Mouse (Mus musculus): ENCODE results near the gene Calhm2. TPM values are rescaled to one million over a fixed set of nuclear protein-coding genes. Genes with fewer than 3 reads are reported as not detected.

Gene Calhm2
- total RNA-seq (2021), result 5.5 TPM in 2 replicates
- long read RNA-seq, transcript Calhm2-201 (3 exons, 2,458 nt), result major isoform, 6 of 6 reads
- long read RNA-seq, partial matches to known transcripts, result 0 of 6 reads
- long read RNA-seq, other reads (novel, unspliced or antisense), result 0 of 6 reads

DNA sequence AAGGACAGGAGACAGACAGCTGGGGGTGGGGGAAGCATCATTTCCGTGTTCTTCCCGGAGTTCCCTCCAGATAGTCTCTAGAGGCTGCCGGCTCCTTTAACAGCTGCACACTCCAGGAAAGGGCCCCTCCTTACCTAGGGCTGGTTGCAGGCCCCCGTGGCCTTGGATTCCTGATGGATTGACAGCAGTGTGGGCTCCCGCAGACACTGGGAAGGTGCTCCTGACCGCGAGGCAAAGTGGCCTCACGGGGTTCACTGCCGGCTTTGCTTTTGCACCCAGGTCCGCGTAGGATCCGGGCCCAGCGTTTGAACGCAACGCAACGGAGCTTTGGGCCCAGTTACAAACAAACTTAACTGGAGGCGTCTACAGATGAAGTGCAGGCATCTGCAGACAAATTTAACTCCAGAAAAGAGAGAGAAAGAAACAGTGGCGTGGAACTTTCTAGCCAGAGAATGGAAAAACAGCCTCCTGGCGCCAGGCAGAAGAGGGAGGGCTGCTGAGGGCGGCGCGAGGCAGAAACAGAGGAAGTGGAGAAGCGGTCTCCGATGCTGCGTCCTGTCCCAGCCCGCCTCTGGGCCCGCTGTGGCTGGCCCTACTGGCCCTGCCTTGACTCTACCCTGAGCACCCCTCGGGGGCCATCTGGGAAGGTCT lies at the start of gene Calhm2:
Calhm2 (minus strand) TSS at position 524 of the 651 bp plus-strand sequence.
- DNase-seq, result peak; percentile 52

DNA sequence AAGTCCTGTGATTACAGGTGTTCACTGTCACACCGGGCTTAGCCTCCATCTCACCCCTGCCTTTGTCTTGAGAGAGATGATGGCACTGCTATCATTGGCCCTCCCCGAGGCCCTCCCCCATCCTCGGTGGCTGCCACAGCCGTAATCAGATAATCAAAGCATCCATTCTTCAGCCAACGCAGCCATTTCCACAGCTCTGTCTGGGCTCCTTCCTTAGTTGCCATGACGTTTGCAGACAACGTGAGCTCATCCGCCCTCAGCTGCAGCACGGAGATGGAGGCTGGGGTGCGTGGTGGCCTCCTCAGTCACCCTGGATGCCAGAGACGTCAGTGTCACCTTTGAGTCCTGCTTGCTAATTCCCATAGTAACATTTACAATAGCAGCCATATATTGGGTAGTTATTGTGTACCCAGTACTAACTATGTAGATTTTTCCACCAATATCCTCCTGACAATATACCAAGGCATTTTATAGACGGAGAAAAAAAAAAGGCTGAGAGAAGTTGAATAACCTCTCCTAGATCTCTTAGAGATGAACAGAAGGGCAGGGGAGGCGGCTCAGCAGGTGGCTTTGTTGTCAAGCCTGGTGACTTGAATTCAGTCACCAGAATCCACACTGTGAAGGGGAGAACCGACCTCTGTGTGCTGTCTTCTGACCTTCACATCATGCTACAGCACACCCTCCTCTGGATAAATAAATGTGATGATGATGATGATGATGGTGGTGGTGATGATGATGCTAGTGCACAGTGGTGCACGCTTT lies 48.6 kb upstream of the Calhm2 start:
- DNase-seq, result no peak

DNA sequence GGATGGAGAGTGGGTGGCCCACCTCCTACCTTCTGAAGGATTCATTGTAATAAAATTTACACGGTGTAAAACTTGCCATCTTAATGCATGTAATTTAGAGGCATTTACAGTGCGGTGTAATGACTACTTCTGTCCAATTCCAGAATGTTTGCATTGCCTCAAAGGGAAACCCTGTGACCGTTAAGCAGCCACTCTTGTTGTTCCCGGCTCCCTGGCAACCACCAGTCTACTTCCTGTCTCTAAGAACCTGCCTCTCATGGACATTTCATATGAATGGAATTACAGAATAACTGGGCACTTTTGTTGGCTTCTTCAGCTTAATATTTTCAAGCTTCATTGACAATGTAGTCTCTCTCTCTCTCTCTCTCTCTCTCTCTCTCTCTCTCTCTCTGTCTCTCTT lies 46.6 kb upstream of the Calhm2 start:
- no peak for DNase-seq

DNA sequence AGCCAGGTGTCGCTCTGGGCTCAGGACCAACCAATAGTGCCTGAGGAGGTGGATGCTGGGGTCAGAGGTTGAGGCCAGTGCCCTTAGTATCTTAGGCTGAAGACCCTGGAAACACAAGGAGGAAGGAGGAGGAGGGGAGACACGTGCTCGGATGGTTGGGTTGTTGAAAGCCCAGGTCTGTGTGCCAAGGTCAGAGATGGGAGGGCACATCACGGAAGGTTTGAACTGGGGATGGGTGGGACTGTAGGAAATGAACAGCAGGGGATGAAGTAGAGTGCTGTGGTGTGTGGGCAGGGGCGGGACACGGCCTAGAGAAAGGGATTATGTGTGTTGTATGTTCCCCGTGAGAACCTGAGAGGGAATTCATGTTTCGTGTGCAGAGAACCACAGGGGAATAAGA lies 46.1 kb upstream of the Calhm2 start:
- DNase-seq, result no peak

DNA sequence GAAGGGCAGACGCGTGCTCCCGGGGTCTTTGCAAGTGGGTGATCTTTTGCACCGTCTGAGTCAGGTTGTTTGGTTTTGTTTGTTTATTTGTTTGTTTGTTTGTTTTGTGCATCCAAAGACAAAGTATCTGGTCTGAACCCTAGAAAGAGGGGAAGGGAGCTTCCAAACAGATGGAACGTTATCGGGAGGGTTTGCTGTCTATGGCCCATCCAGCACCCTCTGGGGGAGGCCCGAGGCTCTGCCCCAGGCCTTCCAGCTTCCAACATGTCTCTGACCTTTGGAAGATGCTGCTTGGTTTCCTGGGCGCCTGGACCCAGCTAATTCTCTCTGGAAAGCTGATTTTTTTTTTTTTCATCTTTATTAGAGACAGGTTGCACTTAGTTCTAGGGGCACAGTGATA lies 41.9 kb upstream of the Calhm2 start:
- DNase-seq, result no peak

DNA sequence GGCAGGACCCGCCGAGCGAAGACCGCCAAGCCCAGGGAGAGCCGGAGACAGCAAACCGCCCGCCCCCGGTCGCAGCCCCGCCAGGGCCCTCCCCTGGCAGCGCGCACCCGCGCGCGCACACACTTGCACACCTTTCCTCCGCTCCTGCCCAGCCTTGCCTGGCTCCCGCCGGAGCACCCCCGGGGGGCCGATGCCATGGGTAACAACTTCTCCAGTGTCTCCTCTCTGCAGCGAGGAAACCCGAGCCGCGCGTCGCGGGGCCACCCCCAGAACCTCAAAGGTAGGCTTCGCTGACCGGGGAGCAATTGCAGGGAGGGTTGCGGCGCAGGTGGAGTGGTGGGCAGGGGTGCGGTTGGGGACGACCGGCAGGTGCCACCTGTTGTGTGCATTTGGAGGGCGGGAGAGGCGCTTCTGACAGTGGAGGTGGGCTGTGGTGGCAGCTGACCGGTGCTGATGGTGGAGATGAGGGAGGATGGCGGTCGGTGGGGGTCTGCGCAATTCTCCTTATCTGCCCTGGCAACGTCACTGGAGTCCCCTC lies 41.2 kb upstream of the Calhm2 start:
- peak; percentile 45 for DNase-seq

DNA sequence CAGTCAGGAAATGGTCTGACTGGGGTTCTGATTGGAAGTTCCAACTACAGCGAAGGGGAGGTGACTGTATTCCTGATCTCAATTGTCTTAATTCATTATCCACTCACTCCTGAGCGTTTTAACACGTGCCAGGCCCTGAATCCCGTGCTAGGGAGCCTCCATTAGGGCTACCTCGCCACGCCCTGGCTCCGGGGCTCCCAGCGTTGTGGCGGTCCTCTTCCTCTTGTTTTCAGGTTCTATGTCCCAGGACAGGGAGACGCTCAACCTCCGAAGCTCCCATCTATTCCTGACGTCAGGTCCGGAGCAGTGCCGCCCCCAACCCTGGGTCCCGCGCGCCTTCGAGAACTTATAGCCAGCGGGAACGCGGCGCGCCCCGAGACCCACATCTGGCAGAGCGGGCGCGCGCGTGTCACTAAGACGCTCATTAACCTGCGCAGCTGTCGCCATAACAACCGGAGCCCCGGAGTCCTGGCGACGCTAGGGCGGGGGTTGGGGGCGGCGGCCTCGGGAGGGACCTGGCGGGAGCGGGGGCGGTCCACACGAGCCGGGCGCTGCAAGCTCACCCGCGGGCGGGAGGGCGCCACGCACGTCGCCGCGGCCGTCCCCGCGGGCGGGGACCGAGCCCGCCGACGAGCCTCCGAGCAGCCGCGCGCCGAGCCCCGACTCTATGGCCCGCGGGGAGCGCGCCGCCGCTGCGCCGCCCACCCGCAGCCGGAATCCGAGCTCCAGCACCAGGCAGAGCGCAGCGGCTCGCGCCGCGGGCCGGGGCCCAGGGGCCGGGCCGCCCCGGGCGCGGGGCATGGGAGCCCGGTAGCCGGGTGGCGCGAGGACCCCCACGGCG lies 40.6 kb upstream of the Calhm2 start, which contains the start of gene Neurl1a:
Neurl1a (plus strand) TSS at position 390 of the 841 bp plus-strand sequence.
- DNase-seq, result peak; percentile 67

DNA sequence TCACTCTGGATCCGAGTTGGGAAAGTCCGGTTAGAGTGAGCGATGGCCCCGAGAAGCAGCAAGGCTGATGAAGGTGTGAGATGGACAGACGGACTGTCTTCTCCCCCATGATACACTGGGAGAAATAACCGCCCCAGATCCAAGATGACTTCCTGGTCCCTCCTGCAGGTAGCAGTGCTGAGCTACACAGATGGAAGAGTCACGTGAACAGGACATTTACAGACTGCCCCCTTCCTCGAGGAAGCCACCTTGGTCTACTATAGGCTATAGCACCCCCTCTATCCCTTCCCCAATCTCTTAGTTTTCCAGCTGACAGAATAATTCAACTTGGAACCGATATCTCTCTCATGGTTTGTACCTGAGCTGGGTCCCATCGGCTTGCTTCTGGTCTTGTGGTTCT lies 39.9 kb upstream of the Calhm2 start:
- no peak for DNase-seq

DNA sequence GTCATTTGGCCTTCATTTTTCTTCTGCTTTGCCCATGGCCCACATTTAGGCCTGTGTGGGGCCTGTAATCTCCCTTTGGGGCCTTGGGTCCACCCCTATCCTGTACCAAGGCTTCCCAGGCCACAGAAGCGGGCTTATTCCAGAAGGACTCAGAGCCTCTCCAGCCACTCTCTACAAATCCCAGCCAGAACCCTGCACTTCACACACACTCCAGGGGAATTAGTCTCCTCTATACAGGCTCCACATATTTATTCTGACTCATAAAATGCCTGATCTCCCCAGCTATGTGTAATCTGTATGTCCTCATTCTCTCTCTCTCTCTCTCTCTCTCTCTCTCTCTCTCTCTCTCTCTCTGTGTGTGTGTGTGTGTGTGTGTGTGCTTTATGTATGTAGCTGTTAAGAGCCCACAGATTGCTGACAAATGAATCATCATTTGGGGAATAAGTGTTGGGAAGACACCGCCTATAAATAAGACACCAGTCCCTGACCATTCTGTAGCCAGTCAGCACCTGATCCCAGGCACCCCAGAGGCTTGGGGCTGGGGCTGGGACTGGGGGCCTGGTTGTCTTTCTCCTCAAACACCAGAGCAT lies 38.9 kb upstream of the Calhm2 start:
- DNase-seq, result no peak

DNA sequence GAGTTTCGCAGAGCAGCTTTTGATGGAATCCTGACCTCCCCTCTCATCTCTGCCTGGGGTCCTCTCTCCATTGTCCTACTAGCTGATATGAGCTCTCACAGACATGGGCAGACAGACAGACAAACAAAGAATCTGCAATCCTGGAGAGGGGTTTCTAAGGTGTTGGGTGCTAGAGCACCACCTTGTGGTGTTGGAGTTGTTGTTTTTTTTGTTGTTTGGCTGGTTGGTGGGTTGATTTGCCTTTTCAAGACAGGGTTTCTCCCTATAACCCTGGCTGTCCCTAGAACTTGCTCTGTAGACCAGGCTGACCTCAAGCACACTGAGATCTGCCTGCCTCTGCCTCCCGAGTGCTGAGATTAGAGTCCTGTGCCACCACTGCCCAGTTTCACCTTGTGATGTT lies 37.4 kb upstream of the Calhm2 start:
- DNase-seq, result no peak

DNA sequence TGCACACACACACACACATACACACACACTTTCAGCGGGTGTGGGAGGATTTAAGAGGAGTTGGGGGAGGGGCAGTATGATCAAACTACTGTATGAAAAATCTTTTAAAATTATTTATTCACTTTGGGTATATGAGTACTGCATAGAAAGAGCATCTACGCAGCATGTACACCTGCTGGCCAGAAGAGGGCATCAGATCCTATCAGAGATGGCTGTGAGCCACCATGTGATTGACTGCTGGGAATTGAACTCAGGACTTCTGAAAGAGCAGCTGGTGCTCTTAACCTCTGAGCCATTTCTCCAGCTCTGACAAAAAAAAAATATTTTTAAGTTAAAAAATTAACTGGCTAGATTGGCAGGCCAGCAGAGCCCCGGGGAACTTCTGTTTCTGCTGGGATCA lies 36.4 kb upstream of the Calhm2 start:
- DNase-seq, result no peak

DNA sequence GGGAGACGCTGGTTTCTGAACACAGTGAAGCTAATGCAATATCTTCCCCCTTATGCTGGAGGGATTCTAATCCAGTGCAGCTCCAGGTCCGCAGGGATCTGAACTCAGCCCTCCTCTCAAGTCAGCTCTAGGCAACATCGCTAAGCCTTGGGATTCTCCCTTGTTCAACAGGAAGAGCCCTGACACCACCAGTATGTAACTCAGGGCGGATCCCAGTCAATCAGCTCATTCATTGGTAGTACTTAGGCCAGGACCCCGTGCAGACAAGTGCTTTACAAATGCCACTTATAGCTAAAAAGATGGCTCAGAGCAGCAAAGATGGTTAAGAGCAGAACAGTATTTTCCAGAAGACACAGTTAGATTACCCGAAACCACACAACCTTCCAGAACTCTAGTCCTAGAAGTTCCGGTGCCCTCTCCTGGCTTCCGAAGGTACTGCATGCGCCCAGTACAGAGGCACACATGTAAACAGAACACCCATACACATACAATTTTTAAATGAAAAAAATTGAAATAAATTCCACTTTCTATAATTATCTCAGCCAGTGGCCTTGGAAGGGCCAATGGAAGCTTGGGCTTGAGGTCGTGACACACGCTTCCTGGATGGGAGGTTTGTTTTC lies 30.8 kb upstream of the Calhm2 start:
- peak; percentile 87 for DNase-seq

DNA sequence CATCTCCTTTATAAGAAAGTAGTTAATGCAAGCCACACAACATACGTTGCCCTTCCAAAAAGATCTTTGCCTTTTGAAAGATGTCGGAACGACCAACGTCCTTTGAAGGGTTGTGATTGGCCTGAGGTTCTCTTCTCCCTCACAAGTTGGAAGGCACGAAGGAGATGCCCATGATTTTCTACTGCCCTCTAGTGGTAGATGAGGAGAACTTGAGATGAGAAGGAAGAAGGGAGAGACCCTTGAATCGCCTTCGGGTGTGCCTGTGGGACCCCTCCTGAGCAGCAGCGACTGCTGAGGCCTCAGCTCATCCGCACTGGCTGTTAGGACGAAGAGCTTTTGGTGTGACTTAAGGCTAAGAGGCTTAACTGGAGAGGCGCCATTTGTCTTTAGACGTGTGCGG lies 30.1 kb upstream of the Calhm2 start:
- no peak for DNase-seq

DNA sequence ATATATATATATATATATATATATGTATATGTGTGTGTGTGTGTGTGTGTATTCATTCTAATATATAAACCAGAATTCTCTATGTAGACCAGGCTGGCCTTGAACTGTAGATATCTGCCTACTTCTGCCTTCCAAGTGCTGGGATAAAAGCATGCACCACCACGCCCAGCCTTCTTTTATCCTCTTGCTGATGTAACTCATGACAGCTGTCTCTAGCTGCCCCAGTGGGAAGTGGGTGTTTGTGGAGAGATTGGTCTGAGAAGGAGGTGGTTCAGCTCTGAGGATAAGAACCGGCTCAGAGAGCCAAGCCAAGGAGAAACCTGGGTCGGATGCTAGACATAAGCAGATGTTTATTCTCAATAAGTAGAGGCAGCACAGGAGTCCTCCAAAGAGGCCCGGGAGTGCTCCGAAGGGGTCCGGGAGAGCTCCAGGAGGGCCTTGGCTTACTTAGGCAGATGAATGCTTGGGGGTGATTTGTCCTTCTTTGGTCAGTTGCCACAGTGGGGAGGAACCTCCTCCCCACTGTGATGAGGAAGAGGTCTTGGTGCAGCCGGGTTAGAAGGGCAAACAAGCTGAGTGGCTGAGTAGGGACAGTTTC lies 29.6 kb upstream of the Calhm2 start:
- DNase-seq, result no peak

DNA sequence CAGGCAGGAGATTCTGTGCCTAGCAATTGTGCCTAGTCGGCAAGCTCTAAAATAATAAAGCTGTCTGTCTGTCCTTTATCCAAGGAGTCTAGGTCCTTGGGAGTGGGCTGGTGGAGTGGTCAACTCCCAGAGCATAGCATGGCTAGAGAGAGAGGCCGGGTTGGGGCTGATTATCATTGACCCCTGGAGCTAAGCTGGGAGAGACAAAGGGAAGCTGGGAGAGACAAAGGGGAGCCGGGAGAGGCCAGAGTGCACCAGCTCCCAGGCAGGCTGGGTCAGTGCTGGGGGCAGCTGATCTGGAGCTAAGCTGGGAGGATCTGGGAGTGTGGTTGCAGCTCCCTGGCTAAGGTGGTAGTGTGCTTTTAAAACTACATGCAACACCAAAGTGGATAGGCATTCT lies 28.7 kb upstream of the Calhm2 start:
- DNase-seq, result no peak

DNA sequence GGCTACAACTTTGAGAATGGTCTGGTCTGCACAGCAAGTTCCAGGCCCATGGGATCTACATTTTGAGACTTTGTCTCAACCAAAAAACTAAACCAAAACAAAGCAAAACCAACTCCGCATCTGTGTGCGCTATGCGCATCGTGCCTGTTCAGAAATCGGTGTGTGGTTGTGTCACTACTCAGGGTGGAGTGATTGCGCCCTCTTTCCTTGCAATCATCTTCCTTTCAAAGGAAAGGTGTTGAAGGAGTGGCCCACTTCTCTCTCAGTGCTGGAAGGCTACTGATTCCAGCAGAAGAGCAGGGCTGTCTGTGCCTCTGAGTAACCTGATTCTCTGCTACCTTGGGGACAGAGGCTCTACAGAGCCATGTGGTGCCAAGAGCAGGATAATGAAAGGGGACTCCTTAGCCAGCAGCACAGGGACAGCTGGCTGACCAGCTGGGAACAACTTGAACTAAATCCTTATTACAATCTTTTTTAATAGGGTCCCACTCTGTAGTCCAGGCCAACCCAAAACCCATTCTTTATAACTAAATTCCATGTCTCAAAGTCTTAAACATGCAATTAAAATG lies 25.2 kb upstream of the Calhm2 start:
- DNase-seq, result no peak

DNA sequence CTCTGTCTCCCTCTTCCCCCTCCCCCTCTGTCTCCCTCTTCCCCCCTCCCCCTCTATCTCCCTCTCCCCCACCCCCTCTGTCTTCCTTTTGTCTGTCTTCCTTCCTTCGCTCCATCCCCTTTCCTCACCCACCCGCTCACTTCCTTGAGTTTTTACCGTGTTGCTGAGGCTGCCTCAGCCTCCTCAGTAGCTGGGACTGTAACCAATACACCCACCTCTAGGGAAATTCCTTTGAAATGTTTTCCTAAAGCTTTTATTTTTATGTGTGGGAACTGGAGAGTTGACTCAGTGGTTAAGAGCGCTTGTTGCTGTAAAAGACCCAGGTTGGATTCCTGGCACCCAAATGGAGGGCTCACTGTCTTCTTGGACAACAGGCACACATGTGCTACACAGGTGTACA lies 23.6 kb upstream of the Calhm2 start:
- no peak for DNase-seq

DNA sequence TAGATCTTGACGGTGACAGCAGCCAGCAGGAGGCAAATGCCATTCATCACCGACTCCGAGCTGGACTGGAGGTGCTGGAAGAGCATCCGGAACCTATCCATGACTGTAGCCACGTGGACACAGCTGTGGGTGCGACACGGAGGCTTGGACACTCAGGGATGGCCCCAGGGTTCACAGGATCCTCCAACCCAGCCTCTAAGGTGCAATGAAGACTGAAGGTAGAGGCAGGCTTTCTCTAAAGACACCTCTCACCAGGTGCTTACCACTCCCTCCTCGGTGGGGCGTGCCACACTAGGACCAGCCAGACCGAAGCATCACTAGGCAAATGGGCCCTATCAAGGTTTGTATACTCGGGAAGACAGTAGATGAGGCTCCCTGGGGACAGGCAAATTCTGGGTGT lies 19.6 kb upstream of the Calhm2 start, which contains the start of gene Calhm3:
Calhm3 (minus strand) TSS at position 101 of the 400 bp plus-strand sequence.
- DNase-seq, result no peak

DNA sequence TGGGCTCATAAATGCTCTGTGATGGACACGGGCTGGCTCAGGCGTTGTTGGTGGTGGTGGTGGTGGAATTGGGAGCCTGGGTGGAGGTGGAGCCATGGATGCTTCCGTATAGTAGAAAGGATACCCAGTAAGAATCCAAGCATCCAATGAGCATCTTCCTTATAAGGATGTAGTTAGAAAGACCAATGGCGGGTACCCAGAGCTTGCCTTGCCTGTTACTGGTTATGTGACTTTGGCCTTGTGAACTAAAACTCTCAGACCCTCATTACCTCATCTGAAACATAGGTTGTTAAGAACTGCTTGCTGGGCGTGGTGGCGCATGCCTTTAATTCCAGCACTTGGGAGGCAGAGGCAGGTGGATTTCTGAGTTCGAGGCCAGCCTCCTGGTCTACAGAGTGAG lies 15.7 kb upstream of the Calhm2 start:
- DNase-seq, result no peak

DNA sequence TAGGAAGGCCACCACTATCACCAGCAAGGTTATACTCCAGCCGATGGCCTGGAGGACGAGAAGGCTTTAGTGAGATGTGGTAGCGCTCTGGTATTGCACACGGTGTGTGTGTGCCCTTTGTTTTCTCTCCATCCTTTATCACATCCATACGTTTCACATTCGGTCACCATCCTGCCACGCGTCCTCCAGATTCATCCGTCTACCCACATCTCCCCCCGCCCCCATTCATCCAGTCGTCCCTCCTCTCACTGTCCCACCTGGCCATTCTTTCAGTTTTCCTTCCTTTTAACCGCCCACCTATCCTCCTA lies 13.9 kb upstream of the Calhm2 start:
- no peak for DNase-seq
